Mouse (Mus musculus) spleen, adult 12 weeks (tissue): ENCODE results near the gene Gtsf1.

ENCODE experiments used
- DNase-seq: peaks from one replicate; pipeline ENCODE4 v3.0.0; 2022; ENCODE audit warnings: low spot score

Gene Gtsf1

DNA sequence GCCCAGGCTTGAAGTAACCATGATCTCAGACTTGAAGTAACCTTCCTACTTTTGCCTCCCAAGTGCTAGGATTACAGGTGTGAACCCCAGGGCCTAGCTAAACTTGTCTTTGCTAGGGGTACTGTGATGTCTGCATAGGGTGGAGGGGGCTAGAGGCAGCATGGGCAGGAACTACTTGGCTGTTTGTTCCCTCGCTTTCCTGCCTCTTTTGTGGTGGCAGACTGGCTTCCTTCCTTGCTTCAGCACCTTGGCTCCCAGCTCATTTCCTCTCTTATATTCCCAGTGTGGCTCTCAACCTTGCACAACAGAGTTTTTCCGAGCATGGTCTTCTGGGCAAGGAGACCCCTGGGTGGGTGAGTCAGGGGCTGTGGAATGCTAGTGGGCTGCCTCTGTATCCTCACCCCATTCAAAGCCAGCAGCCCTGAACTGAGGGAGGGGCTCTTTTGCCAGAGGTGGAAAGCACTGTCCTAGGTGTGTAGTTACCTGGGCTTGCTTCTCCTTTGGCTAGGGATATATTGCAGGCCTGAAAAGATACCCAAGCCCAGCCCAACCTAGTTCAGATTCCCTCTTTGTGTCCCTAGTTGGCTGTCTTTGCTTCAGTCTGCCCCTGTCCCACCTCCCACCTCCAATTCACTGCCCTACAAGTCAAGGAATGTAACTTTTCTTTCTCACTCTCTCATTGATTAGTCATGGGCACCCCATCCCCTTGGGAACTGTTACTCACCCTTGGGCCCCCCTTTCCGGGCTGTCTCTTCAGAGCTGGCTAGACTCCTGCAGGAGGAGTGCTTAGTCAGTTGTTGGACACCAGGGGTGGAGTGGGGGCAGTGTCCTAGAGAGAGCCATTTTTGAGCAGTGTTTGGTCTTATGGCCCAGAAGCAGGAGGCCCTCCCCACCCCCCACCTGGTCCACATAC is 52.3 kb downstream of the Gtsf1 start:
- no peak for DNase-seq

DNA sequence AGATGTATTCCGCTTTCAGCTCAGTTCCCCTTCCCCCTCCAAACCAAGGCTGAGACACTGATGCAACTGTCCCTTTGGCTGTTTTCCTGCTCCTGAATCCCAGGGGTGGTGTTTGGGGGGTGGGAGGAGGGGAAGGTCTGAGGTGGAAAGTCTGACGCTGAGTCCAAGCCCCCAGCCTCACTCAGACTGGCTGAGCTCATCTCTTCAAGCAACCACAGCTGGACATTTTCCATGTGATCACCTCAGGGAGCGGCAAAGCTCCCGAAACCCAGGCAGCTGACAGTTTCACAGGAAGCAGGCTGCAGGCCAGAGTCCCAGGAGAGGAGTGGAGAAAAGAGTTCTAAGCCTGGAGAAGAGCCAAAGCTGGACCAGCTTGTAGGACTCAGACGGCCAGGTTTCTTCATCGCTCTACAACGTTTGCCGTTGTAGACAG is 53.4 kb downstream of the Gtsf1 start:
- DNase-seq, result no peak

DNA sequence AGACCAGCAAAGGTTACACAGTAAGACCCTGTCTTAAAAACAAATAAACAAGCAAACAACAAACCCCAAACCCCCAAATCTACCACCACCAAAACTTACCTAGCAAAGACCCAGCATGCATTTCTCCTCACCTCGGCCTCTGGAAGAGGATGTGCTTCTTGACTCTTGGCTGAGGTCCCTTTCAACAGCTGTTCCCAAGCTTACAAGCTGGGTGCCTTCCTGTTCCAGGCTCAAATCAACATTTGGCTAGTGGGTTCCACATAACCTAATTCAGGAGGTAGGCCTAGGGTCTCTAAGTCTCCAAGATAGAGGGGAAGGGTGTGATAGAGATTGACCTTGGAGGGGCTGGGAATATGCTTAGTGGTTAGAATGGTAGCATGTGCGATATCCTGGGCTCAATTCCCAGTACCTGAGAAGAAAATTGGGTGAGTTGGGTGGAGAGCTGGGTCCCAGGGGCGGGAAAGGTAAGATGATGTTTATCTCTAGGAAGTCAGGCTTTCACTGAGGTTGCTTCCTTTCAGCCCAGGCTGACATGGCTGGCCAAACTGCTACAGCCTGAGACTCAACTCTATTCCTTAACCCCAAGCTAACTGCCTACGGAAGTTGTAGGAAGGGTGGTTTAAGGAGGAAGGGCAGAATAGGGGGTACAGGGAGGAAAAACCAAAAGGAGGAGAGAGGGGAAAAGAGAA is 55.0 kb downstream of the Gtsf1 start:
- no peak for DNase-seq

GRCm38 (mm10) chr15:103372461-103372860 is 57.8 kb downstream of the Gtsf1 start:
- DNase-seq, result no peak

DNA sequence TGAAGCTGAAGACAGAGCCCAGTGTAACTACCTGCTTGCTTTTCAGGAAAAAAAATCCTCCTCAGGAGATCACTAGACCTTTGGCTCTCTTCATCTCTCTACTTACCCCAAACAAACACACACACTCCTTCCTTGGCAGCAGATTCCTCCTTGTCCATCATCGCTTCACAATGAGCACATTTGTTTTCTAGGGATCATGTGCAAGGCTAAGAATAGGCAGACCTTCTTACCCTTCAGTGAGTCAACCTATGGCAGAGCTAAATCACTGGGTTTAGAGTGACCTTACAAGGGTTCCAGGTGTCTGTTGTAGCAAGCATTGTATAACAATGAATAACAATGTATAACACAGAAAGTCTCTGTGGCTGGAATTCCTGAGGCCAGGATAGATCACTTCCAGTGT is 58.5 kb downstream of the Gtsf1 start:
- no peak for DNase-seq

GRCm38 (mm10) chr15:103371208-103371607 is 59.1 kb downstream of the Gtsf1 start:
- no peak for DNase-seq

DNA sequence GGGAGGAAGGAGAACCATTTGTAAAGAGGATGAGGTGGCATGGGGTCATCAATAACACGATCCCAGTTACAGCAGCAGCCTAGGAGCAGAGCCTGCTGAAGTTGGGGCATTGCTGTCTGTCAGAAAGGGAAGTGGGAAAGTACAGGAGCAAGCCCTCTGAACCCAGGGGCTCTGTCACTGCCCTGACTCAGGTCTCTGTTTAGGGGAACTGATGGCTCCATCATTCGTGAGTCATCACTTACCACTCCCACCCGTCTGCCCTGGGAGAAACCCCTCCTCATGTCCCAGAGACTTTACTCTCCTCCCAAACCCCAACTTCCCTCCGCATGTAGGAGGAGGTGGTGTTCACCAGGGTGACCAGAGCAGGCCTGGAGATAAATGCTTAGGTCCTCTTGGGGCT is 59.8 kb downstream of the Gtsf1 start:
- DNase-seq, result no peak

GRCm38 (mm10) chr15:103369123-103369522 is 61.1 kb downstream of the Gtsf1 start:
- DNase-seq, result no peak

DNA sequence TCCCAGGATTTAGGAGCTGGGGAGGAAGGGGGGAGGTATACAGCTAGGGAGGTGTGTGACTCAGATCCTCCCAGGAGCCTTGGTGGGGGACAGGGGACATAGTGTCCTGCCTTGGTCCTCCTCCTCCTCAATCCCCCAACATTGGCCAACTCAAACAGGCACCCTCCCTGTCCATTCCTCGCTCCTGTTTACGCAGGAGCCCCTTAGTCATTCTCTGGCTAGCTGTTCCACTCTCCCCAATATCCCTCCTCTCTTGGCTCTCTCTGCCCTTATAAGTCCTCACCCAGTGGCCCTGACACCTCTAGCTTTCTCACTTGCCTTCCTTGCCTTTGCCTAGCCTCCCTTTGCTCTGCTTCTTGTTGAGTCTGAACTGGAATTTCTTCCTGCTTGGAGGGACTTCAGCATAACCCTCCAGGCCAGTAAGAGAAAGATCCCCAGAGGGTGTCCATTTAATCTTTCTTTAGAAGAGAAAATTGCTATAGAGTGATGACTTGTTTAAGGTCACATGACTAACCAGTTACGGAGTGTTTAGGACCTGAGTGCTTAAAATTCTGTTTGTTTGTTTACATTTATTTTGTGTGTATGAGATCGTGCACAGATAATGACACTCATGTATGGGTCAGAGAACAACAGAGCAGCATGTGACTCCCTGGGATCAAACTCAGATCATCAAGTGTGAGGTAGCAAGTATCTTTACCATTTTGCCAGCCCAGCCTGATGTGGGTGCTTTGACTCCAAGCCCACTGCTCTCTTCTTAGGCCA is 61.9 kb downstream of the Gtsf1 start:
- DNase-seq, result no peak

GRCm38 (mm10) chr15:103366376-103367149 is 63.7 kb downstream of the Gtsf1 start, which contains the start of gene Itga5:
Itga5 (minus strand) TSS chr15:103366763.
- no peak for DNase-seq

DNA sequence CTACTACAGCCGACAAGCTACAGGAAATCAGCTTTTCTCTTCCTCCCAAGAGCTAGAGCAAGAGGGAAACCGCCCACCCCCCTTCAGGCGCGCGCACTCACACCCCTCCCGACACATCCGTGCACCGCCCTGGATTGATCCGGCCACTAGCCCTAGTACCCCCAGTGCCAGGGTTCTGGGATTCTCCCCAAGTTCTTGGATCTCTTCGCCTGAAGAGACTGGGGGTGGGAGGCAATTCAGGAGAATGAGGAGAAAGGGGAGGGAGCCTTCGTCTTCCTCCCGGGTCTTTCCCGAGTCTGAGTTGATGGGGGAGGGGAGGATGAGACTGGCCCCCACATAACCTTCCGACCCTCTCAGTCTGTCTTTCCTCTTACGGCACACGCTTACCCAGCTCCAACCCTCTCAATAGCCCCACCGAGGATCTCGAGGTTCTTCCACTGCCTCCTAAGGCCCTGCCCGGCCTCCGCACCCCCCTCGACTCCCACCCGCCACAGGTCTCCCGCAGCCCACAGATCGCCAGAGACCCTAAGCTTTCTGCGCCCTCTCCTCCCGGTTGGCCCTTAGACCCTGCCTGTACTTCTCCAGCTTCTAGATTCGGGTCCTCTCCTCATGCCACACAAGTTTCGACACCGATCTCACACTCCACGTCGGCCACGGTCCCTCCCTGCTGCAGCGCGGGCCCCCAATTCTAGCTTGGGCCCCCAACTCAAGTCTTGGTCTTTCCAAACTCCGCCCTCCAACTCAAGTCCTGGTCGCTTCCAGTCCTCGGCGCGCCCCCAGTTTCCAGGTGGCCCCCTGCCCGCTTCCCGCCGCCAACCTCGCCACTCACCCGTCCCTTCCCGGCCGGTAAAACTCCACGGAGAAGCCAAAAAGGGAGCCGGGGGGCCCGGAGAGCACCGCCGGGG is 64.5 kb downstream of the Gtsf1 start:
- no peak for DNase-seq

GRCm38 (mm10) chr15:103364761-103365160 is 65.5 kb downstream of the Gtsf1 start:
- no peak for DNase-seq

GRCm38 (mm10) chr15:103363809-103364208 is 66.5 kb downstream of the Gtsf1 start:
- DNase-seq, result no peak

DNA sequence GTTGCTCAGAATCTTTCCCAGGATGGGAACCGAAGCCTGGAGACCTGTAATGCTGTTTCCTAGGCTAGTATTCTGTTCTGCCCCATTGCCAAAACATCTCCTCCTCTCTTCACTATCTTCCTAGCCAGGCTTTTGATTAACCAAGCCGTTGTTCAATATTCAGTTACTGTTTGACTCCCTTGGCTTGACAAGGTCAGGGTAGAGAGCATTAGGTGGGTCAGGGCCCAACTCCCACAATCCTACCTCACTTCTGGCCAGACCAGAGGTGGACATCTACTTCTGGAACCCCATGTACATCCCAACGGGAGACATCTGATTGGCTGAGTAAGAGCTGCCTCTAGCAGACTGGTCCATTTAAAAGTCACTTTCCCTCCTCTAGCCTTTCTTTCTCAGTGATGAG is 67.3 kb downstream of the Gtsf1 start:
- DNase-seq, result no peak

DNA sequence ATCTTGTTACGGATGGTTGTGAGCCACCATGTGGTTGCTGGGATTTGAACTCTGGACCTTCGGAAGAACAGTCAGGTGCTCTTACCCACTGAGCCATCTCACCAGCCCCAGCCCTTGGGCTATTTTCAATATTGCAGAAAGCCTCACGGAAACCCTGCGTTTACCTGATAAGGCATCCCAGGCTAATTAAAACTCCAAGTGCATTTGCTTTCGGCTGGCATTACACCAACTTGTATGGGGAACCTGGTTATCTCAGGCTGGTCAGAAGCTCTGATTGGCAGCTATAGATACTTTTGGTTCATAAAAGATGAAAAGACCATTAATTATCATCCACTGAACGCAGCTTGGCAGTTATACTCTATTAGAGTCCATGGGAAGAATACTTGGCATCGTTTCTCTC is 67.9 kb downstream of the Gtsf1 start:
- no peak for DNase-seq

GRCm38 (mm10) chr15:103361269-103361668 is 69.0 kb downstream of the Gtsf1 start:
- no peak for DNase-seq

- DNase-seq, result no peak
These were observed 70.2 kb downstream of the Gtsf1 start for GRCm38 (mm10) chr15:103359869-103360602.

DNA sequence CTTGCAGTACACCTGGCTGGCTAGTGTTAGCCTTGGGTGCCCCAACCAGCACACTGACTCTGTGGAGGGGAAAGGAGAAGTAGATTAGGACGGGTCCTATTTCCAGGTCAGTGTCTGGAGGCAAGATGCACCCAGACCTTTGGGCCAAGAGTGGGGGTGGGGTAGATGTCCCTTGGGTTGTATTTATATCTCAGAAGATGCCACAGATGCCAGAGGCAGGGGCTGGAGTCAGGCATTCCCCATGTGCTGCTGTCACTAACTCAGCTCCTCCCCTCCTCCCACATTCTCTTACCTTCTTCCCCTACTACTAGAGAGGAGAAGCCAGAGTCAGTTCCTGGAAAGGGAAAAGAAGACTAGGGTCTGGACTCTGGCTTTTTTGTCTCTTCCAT is 71.2 kb downstream of the Gtsf1 start:
- DNase-seq, result no peak

GRCm38 (mm10) chr15:103358278-103359121 is 71.8 kb downstream of the Gtsf1 start:
- DNase-seq, result no peak
